Mouse (Mus musculus): Measurements from ENCODE around the gene Chchd10. TPM values are rescaled to one million over a fixed set of nuclear protein-coding genes. Genes with fewer than 3 reads are reported as not detected.
A peak's percentile ranks its signal among the peaks of the same experiment; 100 is the strongest.

Chchd10 gene
- polyA plus RNA-seq, 2 experiments from 2014 or later = 13.1 to 20.1 TPM

DNA sequence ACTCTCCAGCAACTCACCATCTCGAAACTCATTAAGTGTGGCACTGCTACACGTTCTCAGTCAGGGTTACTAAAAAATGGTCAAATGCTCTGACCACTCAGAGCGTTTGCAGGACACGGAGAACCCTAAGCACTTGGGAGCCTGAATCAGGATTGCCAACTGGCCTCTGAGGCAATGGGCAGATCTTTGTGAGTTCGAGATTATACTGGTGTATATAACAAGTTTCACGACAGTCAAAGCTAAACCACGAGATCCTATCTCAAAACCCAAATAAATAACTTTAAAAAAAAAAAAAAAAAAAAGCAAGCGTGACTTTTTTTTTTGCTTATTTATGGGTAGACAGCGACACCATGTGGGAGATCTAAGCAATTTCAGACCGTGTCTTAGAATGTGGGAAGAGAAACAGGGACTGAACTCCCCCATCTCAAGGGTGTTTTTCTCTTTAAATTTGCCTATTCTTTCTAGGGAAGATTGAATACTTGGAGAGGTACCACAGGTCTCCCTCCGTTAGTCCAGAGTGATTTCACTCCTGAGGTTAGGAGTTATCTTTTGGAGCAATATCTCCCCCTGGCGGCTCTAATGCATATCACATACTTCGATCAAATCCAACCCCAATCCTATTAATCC, 18.6 kb downstream of the Chchd10 start:
- ATAC-seq = peak; percentile 70

DNA sequence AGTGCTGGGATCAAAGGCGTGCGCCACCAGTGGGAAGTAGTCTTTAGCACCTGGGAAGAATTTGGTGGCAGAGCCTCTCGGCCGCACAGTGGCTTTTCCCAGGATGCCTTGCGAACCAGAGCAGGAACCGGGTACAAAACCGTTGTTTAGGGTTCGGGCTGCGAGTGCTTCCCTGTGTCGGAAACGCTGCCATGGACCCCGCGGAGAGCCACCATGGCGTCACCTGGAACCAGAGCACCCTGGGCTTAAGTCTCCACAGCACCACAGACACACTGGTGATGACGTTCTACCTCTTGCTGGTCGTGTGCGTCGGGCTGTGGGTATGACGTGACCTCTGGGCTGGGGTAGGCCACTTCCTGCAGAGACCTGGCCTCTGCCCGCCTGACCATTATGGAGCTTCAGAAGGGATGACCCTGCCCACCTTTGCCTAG, 21.5 kb downstream of the Chchd10 start, which contains the start of gene Gm5134:
Gm5134 (plus strand) TSS at position 134 of the 431 bp plus-strand sequence.
- peak; percentile 19 for ATAC-seq

GRCm38 (mm10) chr10:75973846-75974245, 40.9 kb downstream of the Chchd10 start:
- ATAC-seq = no peak

- ATAC-seq = peak; percentile 87
Measured at GRCm38 (mm10) chr10:75975216-75975615, 42.3 kb downstream of the Chchd10 start.

DNA sequence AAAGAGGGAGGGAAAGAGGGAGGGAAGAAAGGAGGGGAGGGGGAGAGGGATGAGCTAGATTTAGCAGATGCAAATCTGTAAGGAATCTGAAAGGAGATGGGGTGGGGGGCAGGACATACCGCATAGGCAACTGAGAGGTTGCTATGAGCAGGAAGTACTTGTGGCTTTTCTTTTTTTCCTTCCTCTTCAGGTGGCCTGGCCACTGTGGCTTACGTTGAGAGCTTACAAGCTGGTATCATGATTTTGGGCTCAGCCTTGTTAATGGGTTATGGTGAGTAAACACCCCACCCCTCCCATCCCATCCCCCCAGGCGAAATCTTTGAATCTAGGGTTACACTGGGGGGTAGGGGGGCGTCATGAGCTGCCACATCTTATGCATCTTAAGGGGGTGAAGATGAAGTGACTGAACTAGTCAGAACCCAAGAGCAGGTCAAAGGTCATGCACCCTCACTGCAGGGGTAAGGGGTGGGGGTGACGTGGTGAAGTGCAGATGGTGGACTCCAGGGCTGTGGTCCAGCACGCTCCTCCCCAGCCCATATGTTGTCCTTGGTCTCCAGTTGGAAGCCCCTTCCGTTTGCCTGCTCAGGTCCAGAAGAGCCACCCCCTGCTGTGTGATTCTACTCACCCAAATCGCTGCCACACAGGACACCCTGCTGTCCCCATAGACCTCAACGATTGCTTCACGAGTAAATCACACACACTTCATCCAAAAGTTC, 45.3 kb downstream of the Chchd10 start:
- peak; percentile 72 for ATAC-seq

- no peak for ATAC-seq
Measured at GRCm38 (mm10) chr10:75978835-75979157, 45.9 kb downstream of the Chchd10 start.

DNA sequence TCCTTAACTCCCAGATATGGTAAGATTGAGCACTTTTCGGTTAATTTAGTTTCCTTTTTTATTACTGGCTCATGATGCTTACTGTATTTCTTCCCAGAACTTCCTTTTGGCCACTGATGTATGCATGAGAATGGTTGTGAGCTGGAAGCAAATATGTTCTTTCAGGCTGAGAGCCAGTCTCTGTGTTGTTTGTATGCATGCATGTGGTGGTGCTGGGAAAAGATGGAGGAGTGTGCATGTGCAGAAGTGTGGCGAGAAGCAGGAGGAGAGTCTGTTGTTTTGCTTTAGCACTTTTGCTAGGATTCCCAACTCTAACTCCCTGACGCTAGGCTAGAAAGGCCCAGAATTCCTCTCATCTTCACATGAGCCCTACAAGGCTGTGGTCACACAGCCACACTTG, 46.5 kb downstream of the Chchd10 start:
- no peak for ATAC-seq

Other genes with a start within 250 kb of the Chchd10 start
- gene Cabin1, start 168.8 kb upstream of the Chchd10 start, polyA plus RNA-seq (2017; shearing (Covaris generic)) = 10 to 100 TPM; 22.0 to 22.3 TPM
- 100 to 1,000 TPM in 1 of 2 experiments, 10 to 100 TPM in 1; 78.9 to 104 TPM for gene Ddt, start 159.7 kb upstream of the Chchd10 start, polyA plus RNA-seq (2017; shearing (Covaris generic))
- not detected for gene Gm20441, start 152.2 kb upstream of the Chchd10 start, polyA plus RNA-seq (2017; shearing (Covaris generic))
- 1 to 10 TPM; 3.3 to 6.1 TPM for gene Gstt3, start 151.7 kb upstream of the Chchd10 start, polyA plus RNA-seq (2017; shearing (Covaris generic))
- 1 to 10 TPM in 1 of 2 experiments, not detected in 1; 1.2 TPM for gene Gstt1, start 134.5 kb upstream of the Chchd10 start, polyA plus RNA-seq (2017; shearing (Covaris generic))
- under 1 TPM in 1 of 2 experiments, not detected in 1; 0.48 TPM for gene Gstt4, start 110.6 kb upstream of the Chchd10 start, polyA plus RNA-seq (2017; shearing (Covaris generic))
- 10 to 100 TPM; 58.5 to 64.1 TPM for gene Gstt2, start 95.7 kb upstream of the Chchd10 start, polyA plus RNA-seq (2017; shearing (Covaris generic))
- 100 to 1,000 TPM; 464 to 561 TPM for gene Mif, start 72.9 kb upstream of the Chchd10 start, polyA plus RNA-seq (2017; shearing (Covaris generic))
- gene Derl3, start 39.7 kb upstream of the Chchd10 start, polyA plus RNA-seq (2017; shearing (Covaris generic)) = 1 to 10 TPM in 1 of 2 experiments, under 1 TPM in 1; 0.85 to 2.7 TPM
- 100 to 1,000 TPM in 1 of 2 experiments, 10 to 100 TPM in 1; 75.0 to 127 TPM for gene Smarcb1, start 11.5 kb upstream of the Chchd10 start, polyA plus RNA-seq (2017; shearing (Covaris generic))
- 1 to 10 TPM; 2.5 to 9.1 TPM for gene Mmp11, start 3.4 kb downstream of the Chchd10 start, polyA plus RNA-seq (2017; shearing (Covaris generic))
- not detected for gene Gm867, start 7.5 kb downstream of the Chchd10 start, polyA plus RNA-seq (2017; shearing (Covaris generic))
- gene Vpreb3, start 9.9 kb downstream of the Chchd10 start, polyA plus RNA-seq (2017; shearing (Covaris generic)) = 1 to 10 TPM in 1 of 2 experiments, not detected in 1; 3.5 TPM
- gene Gm5134, start 21.4 kb downstream of the Chchd10 start, polyA plus RNA-seq (2017; shearing (Covaris generic)) = under 1 TPM; 0.27 to 0.41 TPM
- gene Zfp280b, start 99.5 kb downstream of the Chchd10 start, polyA plus RNA-seq (2017; shearing (Covaris generic)) = 10 to 100 TPM; 11.4 to 11.5 TPM
- gene Slc5a4b, start 177.8 kb downstream of the Chchd10 start, polyA plus RNA-seq (2017; shearing (Covaris generic)) = not detected
- not detected for gene Slc5a4a, start 214.3 kb downstream of the Chchd10 start, polyA plus RNA-seq (2017; shearing (Covaris generic))